Mouse (Mus musculus): ENCODE results near the gene Eif4enif1. TPM values are rescaled to one million over a fixed set of nuclear protein-coding genes. Genes with fewer than 3 reads are reported as not detected.
A peak's percentile ranks its signal among the peaks of the same experiment; 100 is the strongest.
"Not testable (repeated sequence)": the region's sequence is repeated elsewhere in the genome, so short reads cannot be mapped to it uniquely, and the experiment has no call there.

Eif4enif1 gene
- polyA plus RNA-seq (2012; rRNA removed), result 48.1 and 55.8 TPM in 2 replicates

GRCm38 (mm10) chr11:3202231-3202701 is at the start of gene Eif4enif1:
Eif4enif1 (plus strand) TSS chr11:3202392.
- H3K4me1 ChIP-seq (ENCODE audit: control insufficient read depth, insufficient read depth, low read length), result peaks cover 3% of the 10 kb centered on the region
- no peak for TF ChIP-seq CTCF (IDR thresholded peaks at IDR 0.05; ENCODE audit: extremely low read depth, insufficient read depth, low read length)
- no peak for TF ChIP-seq POLR2A (IDR thresholded peaks at IDR 0.05; ENCODE audit: extremely low read depth, insufficient read depth, low read length)
- peak within 1 kb of the TSS; percentile 75 for H3K4me3 ChIP-seq (ENCODE audit: insufficient read depth, low read length)
- peak within 1 kb of the TSS; percentile 100 for H3K27ac ChIP-seq (ENCODE audit: insufficient read depth, low read length)

- not testable (repeated sequence) for H3K4me3 ChIP-seq (ENCODE audit: insufficient read depth, low read length); H3K27ac ChIP-seq (ENCODE audit: insufficient read depth, low read length); H3K4me1 ChIP-seq (ENCODE audit: control insufficient read depth, insufficient read depth, low read length)
Observed at GRCm38 (mm10) chr11:3153666-3154397, 48.4 kb upstream of the Eif4enif1 start.

- not testable (repeated sequence) for H3K27ac ChIP-seq (ENCODE audit: insufficient read depth, low read length); H3K4me1 ChIP-seq (ENCODE audit: control insufficient read depth, insufficient read depth, low read length); H3K4me3 ChIP-seq (ENCODE audit: insufficient read depth, low read length)
Observed at GRCm38 (mm10) chr11:3156991-3157390, 45.2 kb upstream of the Eif4enif1 start.

GRCm38 (mm10) chr11:3157996-3158395 is 44.2 kb upstream of the Eif4enif1 start:
- not testable (repeated sequence) for H3K4me3 ChIP-seq (ENCODE audit: insufficient read depth, low read length); H3K27ac ChIP-seq (ENCODE audit: insufficient read depth, low read length); H3K4me1 ChIP-seq (ENCODE audit: control insufficient read depth, insufficient read depth, low read length)

- H3K27ac ChIP-seq (ENCODE audit: insufficient read depth, low read length); H3K4me1 ChIP-seq (ENCODE audit: control insufficient read depth, insufficient read depth, low read length); H3K4me3 ChIP-seq (ENCODE audit: insufficient read depth, low read length): not testable (repeated sequence)
Observed at GRCm38 (mm10) chr11:3158800-3159199, 43.4 kb upstream of the Eif4enif1 start.

GRCm38 (mm10) chr11:3161370-3161769 is 40.8 kb upstream of the Eif4enif1 start:
- not testable (repeated sequence) for H3K4me1 ChIP-seq (ENCODE audit: control insufficient read depth, insufficient read depth, low read length); H3K4me3 ChIP-seq (ENCODE audit: insufficient read depth, low read length)

GRCm38 (mm10) chr11:3162236-3162897 is 39.8 kb upstream of the Eif4enif1 start:
- not testable (repeated sequence) for H3K4me1 ChIP-seq (ENCODE audit: control insufficient read depth, insufficient read depth, low read length); H3K27ac ChIP-seq (ENCODE audit: insufficient read depth, low read length); H3K4me3 ChIP-seq (ENCODE audit: insufficient read depth, low read length)

More at GRCm38 (mm10) chr11:3161370-3161769, 40.8 kb upstream of the Eif4enif1 start:
- H3K27ac ChIP-seq (ENCODE audit: insufficient read depth, low read length), result not testable (repeated sequence)

GRCm38 (mm10) chr11:3163122-3163521 is 39.1 kb upstream of the Eif4enif1 start:
- H3K4me1 ChIP-seq (ENCODE audit: control insufficient read depth, insufficient read depth, low read length), result not testable (repeated sequence)

GRCm38 (mm10) chr11:3163661-3164060 is 38.5 kb upstream of the Eif4enif1 start:
- not testable (repeated sequence) for H3K4me1 ChIP-seq (ENCODE audit: control insufficient read depth, insufficient read depth, low read length); H3K4me3 ChIP-seq (ENCODE audit: insufficient read depth, low read length); H3K27ac ChIP-seq (ENCODE audit: insufficient read depth, low read length)

More at GRCm38 (mm10) chr11:3163122-3163521, 39.1 kb upstream of the Eif4enif1 start:
- not testable (repeated sequence) for H3K4me3 ChIP-seq (ENCODE audit: insufficient read depth, low read length); H3K27ac ChIP-seq (ENCODE audit: insufficient read depth, low read length)

- H3K4me3 ChIP-seq (ENCODE audit: insufficient read depth, low read length); H3K4me1 ChIP-seq (ENCODE audit: control insufficient read depth, insufficient read depth, low read length); H3K27ac ChIP-seq (ENCODE audit: insufficient read depth, low read length): not testable (repeated sequence)
Observed at GRCm38 (mm10) chr11:3165210-3165782, 36.9 kb upstream of the Eif4enif1 start.

- not testable (repeated sequence) for H3K4me1 ChIP-seq (ENCODE audit: control insufficient read depth, insufficient read depth, low read length); H3K4me3 ChIP-seq (ENCODE audit: insufficient read depth, low read length); H3K27ac ChIP-seq (ENCODE audit: insufficient read depth, low read length)
Observed at GRCm38 (mm10) chr11:3166321-3166720, 35.9 kb upstream of the Eif4enif1 start.

GRCm38 (mm10) chr11:3167129-3167528 is 35.1 kb upstream of the Eif4enif1 start:
- not testable (repeated sequence) for H3K4me1 ChIP-seq (ENCODE audit: control insufficient read depth, insufficient read depth, low read length); H3K4me3 ChIP-seq (ENCODE audit: insufficient read depth, low read length); H3K27ac ChIP-seq (ENCODE audit: insufficient read depth, low read length)

GRCm38 (mm10) chr11:3167571-3168001 is 34.6 kb upstream of the Eif4enif1 start:
- not testable (repeated sequence) for H3K4me3 ChIP-seq (ENCODE audit: insufficient read depth, low read length); H3K4me1 ChIP-seq (ENCODE audit: control insufficient read depth, insufficient read depth, low read length); H3K27ac ChIP-seq (ENCODE audit: insufficient read depth, low read length)

- H3K4me1 ChIP-seq (ENCODE audit: control insufficient read depth, insufficient read depth, low read length); H3K4me3 ChIP-seq (ENCODE audit: insufficient read depth, low read length); H3K27ac ChIP-seq (ENCODE audit: insufficient read depth, low read length): not testable (repeated sequence)
Observed at GRCm38 (mm10) chr11:3169042-3169441, 33.1 kb upstream of the Eif4enif1 start.

GRCm38 (mm10) chr11:3171931-3172330 is 30.3 kb upstream of the Eif4enif1 start:
- H3K4me3 ChIP-seq (ENCODE audit: insufficient read depth, low read length); H3K27ac ChIP-seq (ENCODE audit: insufficient read depth, low read length); H3K4me1 ChIP-seq (ENCODE audit: control insufficient read depth, insufficient read depth, low read length): not testable (repeated sequence)

Data from cortical plate, adult 2 months (tissue).